Mouse (Mus musculus) liver, embryonic 12.5 days (tissue): ENCODE measurements around the gene Dpagt1. TPM values are rescaled to one million over a fixed set of nuclear protein-coding genes. Genes with fewer than 3 reads are reported as not detected.
A peak's percentile ranks its signal among the peaks of the same experiment; 100 is the strongest.
"Not testable (repeated sequence)": the region's sequence is repeated elsewhere in the genome, so short reads cannot be mapped to it uniquely, and the experiment has no call there.

Source experiments
- ATAC-seq: fragments of 200-750 bp; cut with Nextera tagmentation; 2 replicates; pipeline ENCODE4 v1.8.0; 2017; ENCODE audit warnings: moderate number of reproducible peaks, mild to moderate bottlenecking, moderate library complexity
- H3K27ac ChIP-seq: fragments of 300-500 bp; sonication (generic); 2 replicates; pipeline ENCODE4 v1.5.1; 2016; ENCODE audit warnings: mild to moderate bottlenecking
- H3K27me3 ChIP-seq: fragments of 300-500 bp; sonication (generic); replicated peaks from 2 replicates; pipeline ENCODE4 v1.6.1; 2016; ENCODE audit warnings: mild to moderate bottlenecking, moderate library complexity
- H3K36me3 ChIP-seq: fragments of 300-500 bp; sonication (generic); 2 replicates; pipeline ENCODE4 v1.6.1; 2016; ENCODE audit warnings: mild to moderate bottlenecking, moderate library complexity
- H3K4me1 ChIP-seq: fragments of 300-500 bp; sonication (generic); 2 replicates; pipeline ENCODE4 v1.6.1; 2016
- H3K4me2 ChIP-seq: fragments of 300-500 bp; sonication (generic); 2 replicates; pipeline ENCODE4 v1.6.1; 2016; ENCODE audit warnings: mild to moderate bottlenecking, moderate library complexity
- H3K4me3 ChIP-seq: fragments of 300-500 bp; sonication (generic); 2 replicates; pipeline ENCODE4 v1.5.1; 2016; ENCODE audit warnings: mild to moderate bottlenecking, moderate library complexity
- H3K9ac ChIP-seq: fragments of 300-500 bp; sonication (generic); 2 replicates; pipeline ENCODE4 v1.6.1; 2016; ENCODE audit warnings: mild to moderate bottlenecking, moderate library complexity
- H3K9me3 ChIP-seq: fragments of 300-500 bp; sonication (generic); replicated peaks from 2 replicates; pipeline ENCODE4 v1.6.1; 2016; ENCODE audit warnings: mild to moderate bottlenecking, moderate library complexity
- WGBS: fragments of 180-500 bp; shearing (Covaris S2); methylation state at CpG from one replicate; pipeline ENCODE4 v1.1.7; 2016; ENCODE audit not compliant: insufficient replicate concordance; 5-methylcytosine and 5-hydroxymethylcytosine counted together
- polyA plus RNA-seq: library from polyadenylated mRNA; unstranded; fragments of >200 nt; fragmentation: Nextera tagmentation; extraction: Ambion mirVana; gene quantifications from 2 replicates; pipeline ENCODE4 v1.2.1, GENCODE M21; 2016

Dpagt1 gene
- polyA plus RNA-seq, 1 experiment from 2014 or later = 24.0 TPM

DNA sequence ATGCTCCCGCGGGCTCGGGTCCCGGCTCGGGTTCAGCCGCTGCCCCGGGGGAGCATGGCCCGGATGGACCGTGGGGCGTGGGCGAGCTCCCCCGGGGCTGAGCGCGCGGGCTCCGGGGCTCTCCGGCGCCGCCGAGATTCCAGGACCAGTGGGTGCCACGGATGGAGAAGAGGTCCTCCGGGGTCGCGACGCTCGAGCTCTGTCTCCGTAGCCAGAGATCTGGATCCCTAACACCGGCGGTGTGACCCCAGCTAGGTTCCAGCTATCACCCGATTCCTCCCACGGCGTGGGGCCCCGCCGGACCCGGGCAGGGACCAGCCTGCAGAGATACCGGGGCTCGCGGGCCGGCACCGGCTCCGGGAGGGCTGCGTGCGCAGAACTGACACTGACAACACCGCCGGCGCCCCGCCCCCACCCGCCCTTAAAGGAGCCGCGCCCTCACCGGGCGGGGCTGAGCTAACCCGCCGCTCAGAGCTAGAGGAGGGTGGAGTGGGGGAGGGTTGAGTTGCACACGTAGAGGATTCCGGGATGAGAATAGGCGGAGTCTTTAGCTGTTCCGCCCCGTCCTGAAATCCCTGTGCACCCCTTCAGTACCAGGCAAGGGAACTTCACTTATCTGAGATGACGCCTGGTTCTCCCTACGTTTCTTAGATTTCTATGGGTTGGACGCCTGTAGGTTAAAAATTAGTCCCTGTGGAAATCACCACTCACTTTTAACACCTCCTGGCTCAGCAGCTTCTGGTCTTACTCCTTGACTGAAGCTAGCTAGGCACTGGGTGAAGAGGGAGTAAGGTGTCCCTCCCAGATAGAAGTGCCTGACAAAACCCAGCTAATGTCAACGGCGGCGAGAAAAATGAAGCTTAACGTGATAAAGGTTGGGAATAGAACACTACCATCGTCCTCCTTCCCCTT lies 5.7 kb upstream of the Dpagt1 start, which contains the start of gene C2cd2l:
Gene C2cd2l (minus strand): TSS at position 399 of the 912 bp plus-strand sequence.
- Histone ChIP-seq H3K36me3 (peaks cover 20% of the 10 kb centered on the region), H3K4me3 (peak within 1 kb of the TSS; percentile 97), H3K4me2 (peak within 1 kb of the TSS; percentile 90), H3K9me3 (no peaks in the 10 kb centered on the region), H3K4me1 (peaks cover 43% of the 10 kb centered on the region), H3K27ac (peak within 1 kb of the TSS; percentile 87), H3K9ac (peak within 1 kb of the TSS; percentile 98), H3K27me3 (no peaks in the 10 kb centered on the region)
- peak; percentile 97 for ATAC-seq
- 0% methylated on average over 66 of the region's 67 CpGs for WGBS

DNA sequence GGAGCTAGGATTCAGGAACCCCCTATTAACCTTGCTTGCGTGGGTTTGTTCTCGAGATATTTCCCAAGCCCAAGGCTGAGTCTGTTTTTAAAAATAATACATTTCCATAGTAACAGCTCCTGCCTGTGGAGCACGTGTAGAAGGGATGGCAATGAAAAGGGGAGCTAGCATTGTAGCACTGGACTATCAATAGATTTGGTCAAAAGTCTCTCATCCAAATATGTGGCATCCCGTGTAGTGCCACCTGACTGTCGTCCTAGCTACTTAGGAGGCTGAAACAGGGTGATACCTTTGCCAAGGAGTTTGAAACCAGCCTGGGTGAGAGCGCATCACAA lies 5.1 kb upstream of the Dpagt1 start:
- no peak for ATAC-seq
- H3K4me1 ChIP-seq = peaks cover 46% of the 10 kb centered on the region

DNA sequence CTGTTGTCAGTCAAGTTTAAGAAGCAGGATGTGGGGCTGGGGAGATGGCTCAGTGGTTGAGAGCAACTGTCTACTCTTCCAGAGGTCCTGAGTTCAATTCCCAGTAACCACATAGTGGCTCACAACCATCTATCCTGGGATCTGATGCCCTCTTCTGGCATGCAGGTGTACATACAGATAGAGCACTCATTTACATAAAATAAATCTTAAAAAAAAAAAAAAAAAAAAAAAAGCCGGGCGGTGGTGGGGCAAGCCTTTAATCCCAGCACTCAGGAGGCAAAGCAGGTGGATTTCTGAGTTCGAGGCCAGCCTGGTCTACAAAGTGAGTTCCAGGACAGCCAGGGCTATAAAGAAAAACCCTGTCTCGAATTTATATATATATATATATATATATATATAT lies 2.2 kb upstream of the Dpagt1 start:
- H3K9me3 ChIP-seq, H3K4me2 ChIP-seq, ATAC-seq, H3K27me3 ChIP-seq, H3K9ac ChIP-seq, H3K36me3 ChIP-seq, H3K27ac ChIP-seq, H3K4me3 ChIP-seq: not testable (repeated sequence)
- WGBS = 52% methylated on average over 2 of the region's 4 CpGs
- H3K4me1 ChIP-seq = peaks cover 44% of the 10 kb centered on the region

More for the DNA sequence above, 5.1 kb upstream of the Dpagt1 start:
- H3K4me3 ChIP-seq = peak overlapping the region; percentile 97
- H3K9me3 ChIP-seq = no peaks in the 10 kb centered on the region
- peak overlapping the region; percentile 39 for H3K9ac ChIP-seq
- H3K27ac ChIP-seq = peak overlapping the region; percentile 74
- H3K36me3 ChIP-seq = peaks cover 14% of the 10 kb centered on the region
- H3K27me3 ChIP-seq = no peaks in the 10 kb centered on the region
- peak overlapping the region; percentile 90 for H3K4me2 ChIP-seq
- 27% methylated on average over 6 of the region's 6 CpGs for WGBS

DNA sequence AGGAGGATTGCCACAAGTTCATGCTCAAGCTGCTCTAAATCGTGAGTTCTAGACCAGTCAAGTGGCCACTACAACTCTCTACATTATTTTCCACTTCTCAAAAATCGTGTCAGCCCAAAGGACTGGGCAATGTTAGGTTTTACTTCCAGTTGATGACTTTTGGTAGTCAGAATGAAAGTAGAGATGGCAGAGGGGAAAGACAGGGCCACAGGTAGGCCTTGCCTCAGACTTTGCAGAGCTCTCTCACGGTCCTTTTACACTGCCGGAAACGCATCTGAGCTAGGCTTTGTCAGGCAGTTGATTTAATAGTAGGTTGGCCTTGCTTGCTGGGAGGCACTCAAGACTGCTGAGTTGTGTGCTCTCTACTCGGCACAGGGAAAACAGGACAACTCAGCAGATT lies 1.7 kb upstream of the Dpagt1 start:
- peaks cover 39% of the 10 kb centered on the region for H3K4me1 ChIP-seq
- 79% methylated on average over 6 of the region's 6 CpGs for WGBS
- H3K4me3 ChIP-seq = no peak overlapping the region
- no peak for ATAC-seq
- no peak overlapping the region for H3K4me2 ChIP-seq
- no peaks in the 10 kb centered on the region for H3K27me3 ChIP-seq
- H3K27ac ChIP-seq = peak overlapping the region; percentile 41; the same call in 1 of the 2 replicates
- H3K36me3 ChIP-seq = peaks cover 12% of the 10 kb centered on the region
- H3K9me3 ChIP-seq = no peaks in the 10 kb centered on the region
- no peak overlapping the region for H3K9ac ChIP-seq

DNA sequence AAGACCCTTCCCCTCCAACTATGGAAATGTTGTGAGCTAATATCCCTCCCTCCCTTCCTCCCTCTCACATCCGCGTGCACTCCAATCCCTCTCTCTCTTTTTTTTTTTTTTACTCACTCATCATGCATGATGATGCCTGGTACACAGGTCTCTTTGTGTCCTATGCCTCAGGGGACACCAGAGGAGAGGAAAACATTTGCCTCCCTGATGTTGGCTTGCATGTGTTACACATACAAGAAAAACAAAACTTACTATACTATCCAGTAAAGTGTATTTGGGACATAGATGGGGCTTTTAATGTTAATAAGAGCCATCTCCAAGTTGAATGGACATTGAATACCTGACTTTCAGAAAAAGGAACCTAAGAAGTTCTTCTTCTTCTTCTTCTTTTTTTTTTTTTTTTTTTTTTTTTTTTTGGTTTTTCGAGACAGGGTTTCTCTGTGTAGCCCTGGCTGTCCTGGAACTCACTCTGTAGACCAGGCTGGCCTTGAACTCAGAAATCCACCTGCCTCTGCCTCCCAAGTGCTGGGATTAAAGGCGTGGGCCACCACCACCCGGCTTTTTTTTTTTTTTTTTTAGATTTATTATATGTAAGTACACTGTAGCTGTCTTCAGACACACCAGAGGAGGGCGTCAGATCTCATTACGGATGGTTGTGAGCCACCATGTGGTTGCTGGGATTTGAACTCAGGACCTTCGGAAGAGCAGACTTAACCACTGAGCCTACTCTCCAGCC lies 619 bp upstream of the Dpagt1 start:
- WGBS = 56% methylated on average over 7 of the region's 8 CpGs
- ATAC-seq, H3K9me3 ChIP-seq, H3K27me3 ChIP-seq: not testable (repeated sequence)
- H3K27ac ChIP-seq = peak overlapping the region; percentile 93
- H3K4me3 ChIP-seq = peak overlapping the region; percentile 86; the same call in 1 of the 2 replicates
- peaks cover 22% of the 10 kb centered on the region for H3K36me3 ChIP-seq
- peak overlapping the region; percentile 92; the same call in 1 of the 2 replicates for H3K9ac ChIP-seq
- peaks cover 35% of the 10 kb centered on the region for H3K4me1 ChIP-seq
- peak overlapping the region; percentile 89 for H3K4me2 ChIP-seq

DNA sequence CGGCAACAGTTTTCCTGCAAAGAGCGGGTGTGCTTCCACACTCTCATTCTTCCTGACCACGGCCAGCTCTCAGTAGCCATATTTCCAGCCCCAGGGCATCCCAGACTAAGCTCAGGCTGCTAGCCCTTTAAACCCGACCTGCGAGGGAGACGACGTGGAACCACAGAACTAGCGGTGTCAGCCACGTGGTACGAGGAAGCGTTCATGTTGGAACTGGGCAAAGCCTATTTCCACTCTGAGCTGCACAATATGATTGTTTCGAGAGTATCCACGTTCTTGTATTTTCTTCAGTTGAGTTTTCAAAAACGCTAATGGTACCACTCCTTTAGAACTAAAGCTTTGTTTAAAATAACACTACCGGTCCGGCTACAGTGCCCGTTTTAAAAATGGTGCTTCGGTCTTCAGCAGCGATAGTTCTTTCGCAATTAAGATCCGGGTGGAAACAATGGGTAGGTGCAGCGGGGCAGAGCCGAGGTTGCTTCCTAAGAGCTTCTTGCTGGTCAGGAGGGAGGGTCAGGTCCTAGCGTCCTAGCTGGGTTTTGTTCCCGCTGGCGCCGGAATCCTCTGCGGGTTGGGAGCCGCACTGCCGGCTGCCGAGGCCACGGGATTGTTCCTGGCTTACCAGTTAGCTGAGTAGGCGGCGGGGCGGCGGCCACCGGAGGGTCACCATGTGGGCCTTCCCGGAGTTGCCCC lies 698 bp downstream of the Dpagt1 start:
- Histone ChIP-seq H3K4me2 (peak overlapping the region; percentile 89), H3K4me3 (peak overlapping the region; percentile 86), H3K27ac (peak overlapping the region; percentile 93), H3K9me3 (no peaks in the 10 kb centered on the region), H3K27me3 (no peaks in the 10 kb centered on the region), H3K4me1 (peaks cover 23% of the 10 kb centered on the region), H3K36me3 (peaks cover 35% of the 10 kb centered on the region), H3K9ac (peak overlapping the region; percentile 92)
- under 1% methylated on average over 38 of the region's 38 CpGs for WGBS
- ATAC-seq = peak; percentile 82

DNA sequence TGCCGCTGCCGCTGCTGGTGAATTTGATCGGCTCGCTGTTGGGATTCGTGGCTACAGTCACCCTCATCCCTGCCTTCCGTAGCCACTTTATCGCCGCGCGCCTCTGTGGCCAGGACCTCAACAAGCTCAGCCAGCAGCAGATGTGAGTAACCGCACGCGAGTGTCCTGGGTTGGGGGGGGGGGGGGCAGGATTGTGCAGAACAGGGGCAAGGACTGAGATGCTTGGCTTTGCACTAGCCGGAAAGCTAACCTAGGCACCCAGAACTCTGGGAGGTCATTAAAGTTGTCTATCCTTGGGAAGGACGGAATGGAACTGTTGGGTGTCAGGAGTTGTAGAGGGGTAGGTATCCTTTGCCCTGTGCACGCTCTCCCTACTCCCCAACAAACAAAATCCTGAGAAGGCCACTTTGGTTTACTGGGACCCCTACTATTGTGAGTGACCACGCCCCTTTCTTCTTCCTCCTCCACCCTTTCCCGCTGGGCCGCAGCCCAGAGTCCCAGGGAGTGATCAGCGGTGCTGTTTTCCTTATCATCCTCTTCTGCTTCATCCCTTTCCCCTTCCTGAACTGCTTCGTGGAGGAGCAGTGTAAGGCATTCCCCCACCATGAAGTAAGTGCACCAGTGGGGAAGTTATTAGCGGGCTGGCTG lies 1.4 kb downstream of the Dpagt1 start:
- WGBS = 1% methylated on average over 22 of the region's 22 CpGs
- H3K9ac ChIP-seq = peak overlapping the region; percentile 92
- peaks cover 20% of the 10 kb centered on the region for H3K4me1 ChIP-seq

DNA sequence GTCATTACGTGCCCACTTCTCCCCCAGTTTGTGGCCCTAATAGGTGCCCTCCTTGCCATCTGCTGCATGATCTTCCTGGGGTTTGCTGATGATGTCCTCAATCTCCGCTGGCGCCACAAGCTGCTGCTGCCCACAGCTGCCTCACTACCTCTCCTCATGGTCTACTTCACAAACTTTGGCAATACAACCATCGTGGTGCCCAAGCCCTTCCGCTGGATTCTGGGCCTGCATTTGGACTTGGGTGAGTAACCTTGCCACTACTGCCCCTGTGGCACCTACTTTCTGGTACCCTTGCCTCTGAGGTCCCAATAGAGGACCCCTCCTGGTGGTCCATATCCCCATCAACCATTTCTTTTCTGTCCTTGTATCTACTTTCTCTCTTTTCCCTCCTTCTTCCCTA lies 2.1 kb downstream of the Dpagt1 start:
- H3K9me3 ChIP-seq = no peaks in the 10 kb centered on the region
- H3K4me1 ChIP-seq = peaks cover 24% of the 10 kb centered on the region
- peak overlapping the region; percentile 86 for H3K4me3 ChIP-seq
- H3K27ac ChIP-seq = peak overlapping the region; percentile 93; the same call in 1 of the 2 replicates
- H3K36me3 ChIP-seq = peaks cover 50% of the 10 kb centered on the region
- ATAC-seq = no peak
- H3K27me3 ChIP-seq = no peaks in the 10 kb centered on the region
- peak overlapping the region; percentile 92 for H3K9ac ChIP-seq
- 90% methylated on average over 5 of the region's 5 CpGs for WGBS
- peak overlapping the region; percentile 89 for H3K4me2 ChIP-seq

More for the DNA sequence above, 1.4 kb downstream of the Dpagt1 start:
- peak overlapping the region; percentile 86 for H3K4me3 ChIP-seq
- ATAC-seq = peak; percentile 58
- H3K27ac ChIP-seq = peak overlapping the region; percentile 93
- no peaks in the 10 kb centered on the region for H3K27me3 ChIP-seq
- H3K4me2 ChIP-seq = peak overlapping the region; percentile 89
- no peaks in the 10 kb centered on the region for H3K9me3 ChIP-seq
- peaks cover 42% of the 10 kb centered on the region for H3K36me3 ChIP-seq

DNA sequence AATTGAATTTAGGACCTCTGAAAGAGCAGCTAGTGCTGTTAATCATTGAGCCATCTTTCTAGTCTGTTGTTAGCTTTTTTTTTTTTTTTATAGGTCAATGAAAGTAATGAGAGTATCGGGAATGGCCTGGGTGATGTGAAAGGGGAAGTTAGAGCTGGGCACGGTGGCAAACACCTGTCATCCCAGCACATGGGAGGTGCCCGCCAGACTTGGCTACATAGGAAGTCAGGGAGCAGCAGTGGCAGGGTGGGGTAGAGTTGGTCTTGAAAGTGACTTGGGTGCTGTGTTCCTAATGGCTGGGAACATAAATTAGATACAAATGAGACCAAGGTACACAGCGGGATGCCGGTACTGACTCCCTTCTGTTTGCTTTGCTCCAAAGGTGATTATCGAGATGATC lies 4.9 kb downstream of the Dpagt1 start:
- Histone ChIP-seq H3K9ac (no peak overlapping the region), H3K4me2 (no peak overlapping the region), H3K36me3 (peaks cover 69% of the 10 kb centered on the region), H3K4me1 (peaks cover 34% of the 10 kb centered on the region), H3K9me3 (no peaks in the 10 kb centered on the region), H3K4me3 (no peak overlapping the region), H3K27me3 (no peaks in the 10 kb centered on the region), H3K27ac (no peak overlapping the region)
- WGBS = 80% methylated on average over 6 of the region's 6 CpGs
- ATAC-seq = no peak

DNA sequence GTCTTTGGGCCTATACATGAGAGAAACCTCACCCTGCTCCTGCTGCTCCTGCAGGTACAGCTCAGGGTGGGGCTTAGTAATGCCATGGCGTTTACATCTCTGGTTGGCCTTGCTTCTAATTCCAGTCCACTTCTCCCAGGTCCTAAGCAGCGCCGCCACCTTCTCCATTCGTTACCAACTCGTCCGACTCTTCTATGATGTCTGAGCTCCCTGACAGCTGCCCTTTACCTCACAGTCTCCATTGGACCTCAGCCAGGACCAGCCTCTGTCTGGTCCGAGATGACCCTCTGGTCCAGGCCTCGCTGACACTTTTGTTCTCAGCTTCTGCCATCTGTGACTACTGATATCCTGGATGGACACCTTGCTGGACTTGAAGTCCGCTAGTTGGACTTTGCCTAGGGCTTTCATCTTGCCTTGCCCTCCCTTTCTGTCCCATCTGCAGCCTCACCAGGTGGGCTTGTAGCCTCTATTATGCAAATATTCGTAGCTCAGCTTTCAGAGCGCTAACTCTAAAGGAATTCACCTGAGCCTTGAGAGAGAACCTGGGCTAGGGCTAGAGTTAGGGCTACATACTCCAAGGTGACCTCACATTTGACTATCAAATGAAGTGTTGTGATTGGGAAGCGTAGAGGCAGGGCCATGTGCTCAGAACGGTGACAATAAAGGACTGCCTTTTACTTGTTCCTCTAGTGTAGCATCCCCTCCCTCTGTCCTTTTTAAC lies 7.3 kb downstream of the Dpagt1 start:
- H3K27me3 ChIP-seq = no peaks in the 10 kb centered on the region
- ATAC-seq = no peak
- no peaks in the 10 kb centered on the region for H3K9me3 ChIP-seq
- H3K4me3 ChIP-seq = peak overlapping the region; percentile 54
- peaks cover 33% of the 10 kb centered on the region for H3K4me1 ChIP-seq
- H3K27ac ChIP-seq = peak overlapping the region; percentile 89
- peak overlapping the region; percentile 66 for H3K4me2 ChIP-seq
- WGBS = 90% methylated on average over 13 of the region's 13 CpGs
- peak overlapping the region; percentile 65 for H3K9ac ChIP-seq
- H3K36me3 ChIP-seq = peaks cover 89% of the 10 kb centered on the region
